Mouse (Mus musculus) left cerebral cortex, postnatal 36 days (tissue): ENCODE data around the gene Metrn. TPM values are rescaled to one million over a fixed set of nuclear protein-coding genes. Genes with fewer than 3 reads are reported as not detected.

ENCODE experiments used
- DNase-seq, 2 experiments: peaks; one replicate each; pipeline ENCODE4 v3.0.0; 2021 to 2022; ENCODE audit warnings: low spot score in 2 of 2, mixed read lengths in 1 of 2
- intact Hi-C: fragments of 180-260 bp; cut with DNase I; formaldehyde crosslinking; loops from one replicate; pipeline ENCODE4 v1.15.1; 2025
- total RNA-seq, 2 experiments: library from RNA; stranded (reverse); gene quantifications; 2 replicates each; pipeline ENCODE4 v1.2.3; 2021

Metrn gene
- total RNA-seq, 2 experiments from 2014 or later: 80.7 to 96.2 TPM

GRCm38 (mm10) chr17:25832436-25833290 lies 35.7 kb upstream of the Metrn start:
- DNase-seq: peak; percentile 98
- intact Hi-C loops: no loop called here

- no peak for DNase-seq
- intact Hi-C loops: no loop called here
These were observed 34.7 kb upstream of the Metrn start for GRCm38 (mm10) chr17:25831451-25832281.

GRCm38 (mm10) chr17:25830806-25831431 lies 34.0 kb upstream of the Metrn start:
- DNase-seq: no peak
- intact Hi-C loops: no loop called here

GRCm38 (mm10) chr17:25830200-25830753 lies 33.3 kb upstream of the Metrn start:
- intact Hi-C loops: no loop called here
- no peak for DNase-seq

- DNase-seq: no peak
- intact Hi-C loops: no loop called here
These were observed 32.7 kb upstream of the Metrn start for GRCm38 (mm10) chr17:25829558-25830017.

- intact Hi-C loops: no loop called here
- DNase-seq: peak; percentile 87
These were observed 32.0 kb upstream of the Metrn start, which contains the start of gene Jmjd8 for GRCm38 (mm10) chr17:25828712-25829557. Jmjd8 (plus strand) TSS chr17:25828867.

- intact Hi-C loops: no loop called here
- no peak for DNase-seq
These were observed 31.3 kb upstream of the Metrn start for GRCm38 (mm10) chr17:25828223-25828594.

GRCm38 (mm10) chr17:25827546-25828222 lies 30.7 kb upstream of the Metrn start:
- no peak for DNase-seq
- intact Hi-C loops: no loop called here

GRCm38 (mm10) chr17:25827011-25827410 lies 30.1 kb upstream of the Metrn start:
- DNase-seq: no peak
- intact Hi-C loops: no loop called here

- no peak for DNase-seq
- intact Hi-C loops: no loop called here
These were observed 29.1 kb upstream of the Metrn start for GRCm38 (mm10) chr17:25825984-25826570.

- intact Hi-C loops: no loop called here
- DNase-seq: no peak
These were observed 28.4 kb upstream of the Metrn start for GRCm38 (mm10) chr17:25825311-25825710.

GRCm38 (mm10) chr17:25824362-25825142 lies 27.6 kb upstream of the Metrn start:
- intact Hi-C loops: no loop called here
- no peak for DNase-seq

GRCm38 (mm10) chr17:25823452-25823851 lies 26.5 kb upstream of the Metrn start, which contains the start of gene Wdr24:
Wdr24 (plus strand) TSS chr17:25823627.
- DNase-seq: peak; percentile 73 to 81
- intact Hi-C loops: no loop called here

GRCm38 (mm10) chr17:25818851-25819780 lies 22.2 kb upstream of the Metrn start:
- intact Hi-C loops: no loop called here
- no peak for DNase-seq

- no peak for DNase-seq
- intact Hi-C loops: no loop called here
These were observed 20.7 kb upstream of the Metrn start for GRCm38 (mm10) chr17:25817662-25818061.

- DNase-seq: peak; percentile 88 to 93
These were observed 16.5 kb upstream of the Metrn start for GRCm38 (mm10) chr17:25813471-25813870.

More at GRCm38 (mm10) chr17:25813471-25813870, 16.5 kb upstream of the Metrn start:
- intact Hi-C loops: no loop called here
